Mouse (Mus musculus) lung, embryonic 16.5 days (tissue): Measurements from ENCODE around the gene Nell1. TPM values are rescaled to one million over a fixed set of nuclear protein-coding genes. Genes with fewer than 3 reads are reported as not detected.
A peak's percentile ranks its signal among the peaks of the same experiment; 100 is the strongest.
"Not testable (repeated sequence)": the region's sequence is repeated elsewhere in the genome, so short reads cannot be mapped to it uniquely, and the experiment has no call there.

Experiments used
- ATAC-seq: fragments of 200-750 bp; cut with Nextera tagmentation; 2 replicates; pipeline ENCODE4 v1.8.0; 2017; ENCODE audit warnings: low read depth, mild to moderate bottlenecking, moderate library complexity
- H3K27ac ChIP-seq: fragments of 300-500 bp; sonication (generic); 2 replicates; pipeline ENCODE4 v1.5.1; 2014; ENCODE audit warnings: mild to moderate bottlenecking, control low read depth, low read length
- H3K27me3 ChIP-seq: fragments of 300-500 bp; sonication (generic); 2 replicates; pipeline ENCODE4 v1.6.1; 2014; ENCODE audit warnings: low read depth, low read length, mixed read lengths; ENCODE audit not compliant: control insufficient read depth, insufficient read depth
- H3K36me3 ChIP-seq: fragments of 300-500 bp; sonication (generic); 2 replicates; pipeline ENCODE4 v1.6.1; 2014; ENCODE audit warnings: low read length; ENCODE audit not compliant: control insufficient read depth, insufficient read depth
- H3K4me1 ChIP-seq: fragments of 300-500 bp; sonication (generic); replicated peaks from 2 replicates; pipeline ENCODE4 v1.6.1; 2014; ENCODE audit warnings: low read length, mixed read lengths; ENCODE audit not compliant: control insufficient read depth, insufficient read depth
- H3K4me2 ChIP-seq: fragments of 300-500 bp; sonication (generic); 2 replicates; pipeline ENCODE4 v1.6.1; 2014; ENCODE audit warnings: low read depth, low read length, control low read depth
- H3K4me3 ChIP-seq: fragments of 300-500 bp; sonication (generic); 2 replicates; pipeline ENCODE4 v1.5.1; 2014; ENCODE audit warnings: mild to moderate bottlenecking, low read length, control low read depth
- H3K9ac ChIP-seq: fragments of 300-500 bp; sonication (generic); 2 replicates; pipeline ENCODE4 v1.6.1; 2014; ENCODE audit warnings: low read length, control low read depth
- H3K9me3 ChIP-seq: fragments of 300-500 bp; sonication (generic); 2 replicates; pipeline ENCODE4 v1.6.1; 2016; ENCODE audit warnings: low read length; ENCODE audit not compliant: control insufficient read depth
- WGBS: fragments of 180-500 bp; shearing (Covaris S2); extraction: QIAGEN DNeasy Blood & Tissue Kit; methylation state at CpG from one replicate; pipeline ENCODE4 v1.1.7; 2014; 5-methylcytosine and 5-hydroxymethylcytosine counted together
- polyA plus RNA-seq: library from polyadenylated mRNA; unstranded; fragments of >200 nt; fragmentation: Nextera tagmentation; extraction: Ambion mirVana; gene quantifications from 2 replicates; pipeline ENCODE4 v1.2.1, GENCODE M21; 2015

Nell1 gene
- polyA plus RNA-seq: 3.8 and 4.3 TPM in 2 replicates

- H3K9ac ChIP-seq: peak within 1 kb of the TSS; percentile 51
- under 1% methylated on average over 50 of the region's 52 CpGs for WGBS
- no peaks in the 10 kb centered on the region; the same call in 1 of the 2 replicates for H3K4me1 ChIP-seq
- H3K36me3 ChIP-seq: no peaks in the 10 kb centered on the region
- peaks cover 60% of the 10 kb centered on the region for H3K27me3 ChIP-seq
- H3K4me2 ChIP-seq: peak within 1 kb of the TSS; percentile 82
- H3K4me3 ChIP-seq: peak within 1 kb of the TSS; percentile 57
- no peaks in the 10 kb centered on the region for H3K9me3 ChIP-seq
- H3K27ac ChIP-seq: no peak within 1 kb of the TSS
- peak; percentile 39 for ATAC-seq
Observed at GRCm38 (mm10) chr7:49974841-49975440, at the start of gene Nell1. Nell1 (plus strand) TSS chr7:49974864.

- no peaks in the 10 kb centered on the region for H3K4me1 ChIP-seq
- H3K9me3 ChIP-seq: no peaks in the 10 kb centered on the region
- H3K4me2 ChIP-seq: no peak overlapping the region
- H3K9ac ChIP-seq: no peak overlapping the region
- no peak overlapping the region for H3K4me3 ChIP-seq
- no peaks in the 10 kb centered on the region for H3K36me3 ChIP-seq
- WGBS: 39% methylated on average over 3 of the region's 3 CpGs
- H3K27me3 ChIP-seq: no peaks in the 10 kb centered on the region
- peak; percentile 90 for ATAC-seq
- H3K27ac ChIP-seq: peak overlapping the region; percentile 31; the same call in 1 of the 2 replicates
Observed at GRCm38 (mm10) chr7:49928571-49928970, 46.1 kb upstream of the Nell1 start.

GRCm38 (mm10) chr7:49929999-49930398 lies 44.7 kb upstream of the Nell1 start:
- H3K27me3 ChIP-seq: no peaks in the 10 kb centered on the region
- ATAC-seq: no peak
- H3K36me3 ChIP-seq: no peaks in the 10 kb centered on the region
- no peak overlapping the region for H3K9ac ChIP-seq
- H3K4me2 ChIP-seq: no peak overlapping the region
- WGBS: 56% methylated on average over 4 of the region's 4 CpGs
- H3K4me1 ChIP-seq: no peaks in the 10 kb centered on the region
- no peak overlapping the region for H3K4me3 ChIP-seq
- H3K9me3 ChIP-seq: no peaks in the 10 kb centered on the region
- no peak overlapping the region for H3K27ac ChIP-seq

GRCm38 (mm10) chr7:49933386-49934115 lies 41.1 kb upstream of the Nell1 start:
- H3K27ac ChIP-seq, H3K9me3 ChIP-seq, H3K4me3 ChIP-seq, ATAC-seq, H3K36me3 ChIP-seq, H3K4me2 ChIP-seq, H3K9ac ChIP-seq, H3K27me3 ChIP-seq, H3K4me1 ChIP-seq: not testable (repeated sequence)
- 73% methylated on average over 14 of the region's 14 CpGs for WGBS

GRCm38 (mm10) chr7:49936821-49937220 lies 37.8 kb upstream of the Nell1 start:
- Histone ChIP-seq H3K4me3 (no peak overlapping the region), H3K36me3 (no peaks in the 10 kb centered on the region), H3K27ac (no peak overlapping the region), H3K9me3 (no peaks in the 10 kb centered on the region), H3K9ac (no peak overlapping the region), H3K27me3 (no peaks in the 10 kb centered on the region), H3K4me1 (no peaks in the 10 kb centered on the region), H3K4me2 (no peak overlapping the region)
- 82% methylated on average over 3 of the region's 3 CpGs for WGBS
- ATAC-seq: no peak

- H3K27ac ChIP-seq: no peak overlapping the region
- H3K4me2 ChIP-seq: no peak overlapping the region
- no peaks in the 10 kb centered on the region for H3K4me1 ChIP-seq
- no peak overlapping the region for H3K4me3 ChIP-seq
- no peak overlapping the region for H3K9ac ChIP-seq
- 59% methylated on average over 3 of the region's 3 CpGs for WGBS
- no peak for ATAC-seq
- H3K36me3 ChIP-seq: no peaks in the 10 kb centered on the region
- H3K27me3 ChIP-seq: no peaks in the 10 kb centered on the region
- H3K9me3 ChIP-seq: no peaks in the 10 kb centered on the region
Observed at GRCm38 (mm10) chr7:49942023-49942422, 32.6 kb upstream of the Nell1 start.

GRCm38 (mm10) chr7:49942490-49942889 lies 32.2 kb upstream of the Nell1 start:
- H3K9me3 ChIP-seq: no peaks in the 10 kb centered on the region
- no peaks in the 10 kb centered on the region for H3K4me1 ChIP-seq
- H3K27me3 ChIP-seq: no peaks in the 10 kb centered on the region
- ATAC-seq: no peak
- WGBS: 56% methylated on average over 5 of the region's 5 CpGs
- no peak overlapping the region for H3K4me2 ChIP-seq
- H3K4me3 ChIP-seq: no peak overlapping the region
- H3K36me3 ChIP-seq: no peaks in the 10 kb centered on the region
- H3K27ac ChIP-seq: no peak overlapping the region
- no peak overlapping the region for H3K9ac ChIP-seq

GRCm38 (mm10) chr7:49946691-49947090 lies 28.0 kb upstream of the Nell1 start:
- Histone ChIP-seq H3K9ac (no peak overlapping the region), H3K27me3 (no peaks in the 10 kb centered on the region), H3K27ac (no peak overlapping the region), H3K4me3 (no peak overlapping the region), H3K4me2 (no peak overlapping the region), H3K4me1 (no peaks in the 10 kb centered on the region), H3K36me3 (no peaks in the 10 kb centered on the region), H3K9me3 (no peaks in the 10 kb centered on the region)
- ATAC-seq: no peak
- WGBS: 84% methylated on average over 9 of the region's 9 CpGs

GRCm38 (mm10) chr7:49953546-49954181 lies 21.0 kb upstream of the Nell1 start:
- WGBS: 59% methylated on average over 4 of the region's 4 CpGs

More at GRCm38 (mm10) chr7:49953546-49954181, 21.0 kb upstream of the Nell1 start:
- H3K4me1 ChIP-seq: no peaks in the 10 kb centered on the region
- H3K4me3 ChIP-seq: no peak overlapping the region
- H3K36me3 ChIP-seq: no peaks in the 10 kb centered on the region
- H3K27ac ChIP-seq: no peak overlapping the region
- H3K4me2 ChIP-seq: no peak overlapping the region
- ATAC-seq: no peak
- H3K27me3 ChIP-seq: no peaks in the 10 kb centered on the region; the same call in 1 of the 2 replicates
- H3K9me3 ChIP-seq: no peaks in the 10 kb centered on the region
- no peak overlapping the region for H3K9ac ChIP-seq
